Mouse (Mus musculus): Measurements from ENCODE around the gene Timm22. TPM values are rescaled to one million over a fixed set of nuclear protein-coding genes. Genes with fewer than 3 reads are reported as not detected.
A peak's percentile ranks its signal among the peaks of the same experiment; 100 is the strongest.

The Timm22 gene
- polyA plus RNA-seq, 1 experiment = 28.3 TPM

GRCm38 (mm10) chr11:76445459-76445858, 38.7 kb downstream of the Timm22 start:
- no peak for TF ChIP-seq CTCF (IDR thresholded peaks at IDR 0.05; ENCODE audit: extremely low read depth, insufficient read depth, low read length)
- no peak for TF ChIP-seq POLR2A (IDR thresholded peaks at IDR 0.05; ENCODE audit: extremely low read depth, insufficient read depth, low read length)
- peaks cover 16% of the 10 kb centered on the region for H3K4me1 ChIP-seq (ENCODE audit: control insufficient read depth, insufficient read depth, low read length)
- H3K4me3 ChIP-seq (ENCODE audit: insufficient read depth, low read length) = no peak overlapping the region
- no peak overlapping the region for H3K27ac ChIP-seq (ENCODE audit: insufficient read depth, low read length)

GRCm38 (mm10) chr11:76446251-76446650, 39.5 kb downstream of the Timm22 start:
- peaks cover 14% of the 10 kb centered on the region for H3K4me1 ChIP-seq (ENCODE audit: control insufficient read depth, insufficient read depth, low read length)
- no peak overlapping the region for H3K4me3 ChIP-seq (ENCODE audit: insufficient read depth, low read length)
- no peak overlapping the region for H3K27ac ChIP-seq (ENCODE audit: insufficient read depth, low read length)
- TF ChIP-seq CTCF (IDR thresholded peaks at IDR 0.05; ENCODE audit: extremely low read depth, insufficient read depth, low read length) (no peak), POLR2A (IDR thresholded peaks at IDR 0.05; ENCODE audit: extremely low read depth, insufficient read depth, low read length) (no peak)

GRCm38 (mm10) chr11:76449520-76450201, 42.9 kb downstream of the Timm22 start:
- H3K27ac ChIP-seq (ENCODE audit: insufficient read depth, low read length) = peak overlapping the region; percentile 42
- H3K4me3 ChIP-seq (ENCODE audit: insufficient read depth, low read length) = no peak overlapping the region
- TF ChIP-seq POLR2A (IDR thresholded peaks at IDR 0.05; ENCODE audit: extremely low read depth, insufficient read depth, low read length) = no peak
- H3K4me1 ChIP-seq (ENCODE audit: control insufficient read depth, insufficient read depth, low read length) = peaks cover 12% of the 10 kb centered on the region

GRCm38 (mm10) chr11:76450202-76450561, 43.4 kb downstream of the Timm22 start:
- H3K27ac ChIP-seq (ENCODE audit: insufficient read depth, low read length) = peak overlapping the region; percentile 26
- TF ChIP-seq CTCF (IDR thresholded peaks at IDR 0.05; ENCODE audit: extremely low read depth, insufficient read depth, low read length) (no peak), POLR2A (IDR thresholded peaks at IDR 0.05; ENCODE audit: extremely low read depth, insufficient read depth, low read length) (no peak)
- peaks cover 12% of the 10 kb centered on the region for H3K4me1 ChIP-seq (ENCODE audit: control insufficient read depth, insufficient read depth, low read length)
- no peak overlapping the region for H3K4me3 ChIP-seq (ENCODE audit: insufficient read depth, low read length)

- peak; percentile 91 for TF ChIP-seq CTCF (IDR thresholded peaks at IDR 0.05; ENCODE audit: extremely low read depth, insufficient read depth, low read length)
- no peak for TF ChIP-seq POLR2A (IDR thresholded peaks at IDR 0.05; ENCODE audit: extremely low read depth, insufficient read depth, low read length)
Observed at GRCm38 (mm10) chr11:76454492-76454891, 47.7 kb downstream of the Timm22 start.

GRCm38 (mm10) chr11:76456233-76456632, 49.5 kb downstream of the Timm22 start:
- Histone ChIP-seq H3K27ac (ENCODE audit: insufficient read depth, low read length) (no peak overlapping the region), H3K4me3 (ENCODE audit: insufficient read depth, low read length) (no peak overlapping the region), H3K4me1 (ENCODE audit: control insufficient read depth, insufficient read depth, low read length) (no peaks in the 10 kb centered on the region; the same call in 1 of the 2 replicates)
- TF ChIP-seq POLR2A (IDR thresholded peaks at IDR 0.05; ENCODE audit: extremely low read depth, insufficient read depth, low read length) = no peak
- peak; percentile 75 for TF ChIP-seq CTCF (IDR thresholded peaks at IDR 0.05; ENCODE audit: extremely low read depth, insufficient read depth, low read length)

More at GRCm38 (mm10) chr11:76454492-76454891, 47.7 kb downstream of the Timm22 start:
- Histone ChIP-seq H3K4me3 (ENCODE audit: insufficient read depth, low read length) (no peak overlapping the region), H3K27ac (ENCODE audit: insufficient read depth, low read length) (no peak overlapping the region), H3K4me1 (ENCODE audit: control insufficient read depth, insufficient read depth, low read length) (peaks cover under 1% of the 10 kb centered on the region)

- Histone ChIP-seq H3K4me1 (ENCODE audit: control insufficient read depth, insufficient read depth, low read length) (peaks cover 3% of the 10 kb centered on the region; the same call in 1 of the 2 replicates), H3K4me3 (ENCODE audit: insufficient read depth, low read length) (no peak overlapping the region), H3K27ac (ENCODE audit: insufficient read depth, low read length) (no peak overlapping the region)
- TF ChIP-seq POLR2A (IDR thresholded peaks at IDR 0.05; ENCODE audit: extremely low read depth, insufficient read depth, low read length) (no peak), CTCF (IDR thresholded peaks at IDR 0.05; ENCODE audit: extremely low read depth, insufficient read depth, low read length) (no peak)
Observed at GRCm38 (mm10) chr11:76456897-76457296, 50.1 kb downstream of the Timm22 start.

GRCm38 (mm10) chr11:76458730-76459129, 52.0 kb downstream of the Timm22 start:
- Histone ChIP-seq H3K4me3 (ENCODE audit: insufficient read depth, low read length) (no peak overlapping the region), H3K27ac (ENCODE audit: insufficient read depth, low read length) (no peak overlapping the region), H3K4me1 (ENCODE audit: control insufficient read depth, insufficient read depth, low read length) (peaks cover 8% of the 10 kb centered on the region)
- TF ChIP-seq CTCF (IDR thresholded peaks at IDR 0.05; ENCODE audit: extremely low read depth, insufficient read depth, low read length) (no peak), POLR2A (IDR thresholded peaks at IDR 0.05; ENCODE audit: extremely low read depth, insufficient read depth, low read length) (no peak)

GRCm38 (mm10) chr11:76459489-76459888, 52.7 kb downstream of the Timm22 start:
- TF ChIP-seq CTCF (IDR thresholded peaks at IDR 0.05; ENCODE audit: extremely low read depth, insufficient read depth, low read length) (0 out of 2 replicates have a peak, but pooled peaks have one; percentile 3), POLR2A (IDR thresholded peaks at IDR 0.05; ENCODE audit: extremely low read depth, insufficient read depth, low read length) (no peak)
- peaks cover 8% of the 10 kb centered on the region for H3K4me1 ChIP-seq (ENCODE audit: control insufficient read depth, insufficient read depth, low read length)
- H3K27ac ChIP-seq (ENCODE audit: insufficient read depth, low read length) = no peak overlapping the region
- H3K4me3 ChIP-seq (ENCODE audit: insufficient read depth, low read length) = no peak overlapping the region

GRCm38 (mm10) chr11:76461201-76461600, 54.4 kb downstream of the Timm22 start:
- peaks cover 8% of the 10 kb centered on the region for H3K4me1 ChIP-seq (ENCODE audit: control insufficient read depth, insufficient read depth, low read length)
- TF ChIP-seq CTCF (IDR thresholded peaks at IDR 0.05; ENCODE audit: extremely low read depth, insufficient read depth, low read length) (no peak), POLR2A (IDR thresholded peaks at IDR 0.05; ENCODE audit: extremely low read depth, insufficient read depth, low read length) (no peak)
- H3K4me3 ChIP-seq (ENCODE audit: insufficient read depth, low read length) = no peak overlapping the region
- no peak overlapping the region for H3K27ac ChIP-seq (ENCODE audit: insufficient read depth, low read length)
